Mouse (Mus musculus) lung, embryonic 16.5 days (tissue): ENCODE results near the gene Slit3. TPM values are rescaled to one million over a fixed set of nuclear protein-coding genes. Genes with fewer than 3 reads are reported as not detected.

Experiments used
- ATAC-seq: fragments of 200-750 bp; cut with Nextera tagmentation; 2 replicates; pipeline ENCODE4 v1.8.0; 2017; ENCODE audit warnings: low read depth, mild to moderate bottlenecking, moderate library complexity
- H3K27ac ChIP-seq: fragments of 300-500 bp; sonication (generic); 2 replicates; pipeline ENCODE4 v1.5.1; 2014; ENCODE audit warnings: mild to moderate bottlenecking, control low read depth, low read length
- H3K27me3 ChIP-seq: fragments of 300-500 bp; sonication (generic); 2 replicates; pipeline ENCODE4 v1.6.1; 2014; ENCODE audit warnings: low read depth, low read length, mixed read lengths; ENCODE audit not compliant: control insufficient read depth, insufficient read depth
- H3K36me3 ChIP-seq: fragments of 300-500 bp; sonication (generic); 2 replicates; pipeline ENCODE4 v1.6.1; 2014; ENCODE audit warnings: low read length; ENCODE audit not compliant: control insufficient read depth, insufficient read depth
- H3K4me1 ChIP-seq: fragments of 300-500 bp; sonication (generic); replicated peaks from 2 replicates; pipeline ENCODE4 v1.6.1; 2014; ENCODE audit warnings: low read length, mixed read lengths; ENCODE audit not compliant: control insufficient read depth, insufficient read depth
- H3K4me2 ChIP-seq: fragments of 300-500 bp; sonication (generic); 2 replicates; pipeline ENCODE4 v1.6.1; 2014; ENCODE audit warnings: low read depth, low read length, control low read depth
- H3K4me3 ChIP-seq: fragments of 300-500 bp; sonication (generic); 2 replicates; pipeline ENCODE4 v1.5.1; 2014; ENCODE audit warnings: mild to moderate bottlenecking, low read length, control low read depth
- H3K9ac ChIP-seq: fragments of 300-500 bp; sonication (generic); 2 replicates; pipeline ENCODE4 v1.6.1; 2014; ENCODE audit warnings: low read length, control low read depth
- H3K9me3 ChIP-seq: fragments of 300-500 bp; sonication (generic); 2 replicates; pipeline ENCODE4 v1.6.1; 2016; ENCODE audit warnings: low read length; ENCODE audit not compliant: control insufficient read depth
- WGBS: fragments of 180-500 bp; shearing (Covaris S2); extraction: QIAGEN DNeasy Blood & Tissue Kit; methylation state at CpG from one replicate; pipeline ENCODE4 v1.1.7; 2014; 5-methylcytosine and 5-hydroxymethylcytosine counted together
- polyA plus RNA-seq: library from polyadenylated mRNA; unstranded; fragments of >200 nt; fragmentation: Nextera tagmentation; extraction: Ambion mirVana; gene quantifications from 2 replicates; pipeline ENCODE4 v1.2.1, GENCODE M21; 2015

Gene Slit3
- polyA plus RNA-seq, 1 experiment from 2014 or later = 9.1 TPM

DNA sequence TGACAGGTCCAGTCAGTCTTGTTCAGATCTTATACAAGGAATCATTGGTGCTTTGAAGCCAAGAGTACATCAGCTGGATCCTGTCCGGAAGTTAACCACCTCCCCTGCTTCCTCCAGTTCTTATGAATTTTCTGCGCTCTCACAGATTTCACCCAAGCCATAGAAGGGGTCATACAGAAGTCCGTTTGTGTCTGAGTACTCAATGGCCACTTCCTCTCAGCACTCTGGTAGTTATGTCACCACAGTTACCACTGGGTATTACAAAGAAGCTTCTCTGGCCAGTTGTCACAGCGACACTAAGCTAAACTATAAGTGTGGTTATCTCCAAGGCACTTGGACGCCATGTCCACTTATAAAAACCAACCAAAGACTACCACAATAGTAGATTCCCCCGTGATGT lies 536.6 kb downstream of the Slit3 start:
- H3K27me3 ChIP-seq = no peaks in the 10 kb centered on the region
- 72% methylated on average over 6 of the region's 6 CpGs for WGBS

DNA sequence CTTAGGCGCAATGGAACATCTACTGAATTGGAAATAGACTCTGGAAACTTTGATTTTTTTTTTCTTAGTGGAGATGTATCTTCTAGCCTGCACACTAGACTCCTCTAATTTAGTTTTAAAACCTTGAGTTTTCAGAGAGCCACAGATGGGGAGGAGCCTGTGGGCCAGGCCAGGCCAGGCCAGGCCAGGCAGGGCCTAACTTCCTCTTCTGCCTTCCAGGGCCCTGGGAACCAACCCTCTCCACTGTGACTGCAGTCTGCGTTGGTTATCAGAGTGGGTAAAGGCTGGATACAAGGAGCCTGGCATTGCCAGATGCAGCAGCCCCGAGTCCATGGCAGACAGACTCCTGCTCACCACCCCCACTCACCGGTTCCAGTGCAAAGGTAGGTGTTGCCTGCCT lies 539.9 kb downstream of the Slit3 start:
- no peaks in the 10 kb centered on the region for H3K4me1 ChIP-seq
- 74% methylated on average over 4 of the region's 4 CpGs for WGBS
- no peak for ATAC-seq

More for the DNA sequence above, 536.6 kb downstream of the Slit3 start:
- H3K36me3 ChIP-seq = no peaks in the 10 kb centered on the region
- H3K9me3 ChIP-seq = no peaks in the 10 kb centered on the region
- H3K9ac ChIP-seq = no peak overlapping the region
- no peaks in the 10 kb centered on the region for H3K4me1 ChIP-seq
- no peak overlapping the region for H3K27ac ChIP-seq
- ATAC-seq = no peak
- no peak overlapping the region for H3K4me2 ChIP-seq
- H3K4me3 ChIP-seq = no peak overlapping the region

DNA sequence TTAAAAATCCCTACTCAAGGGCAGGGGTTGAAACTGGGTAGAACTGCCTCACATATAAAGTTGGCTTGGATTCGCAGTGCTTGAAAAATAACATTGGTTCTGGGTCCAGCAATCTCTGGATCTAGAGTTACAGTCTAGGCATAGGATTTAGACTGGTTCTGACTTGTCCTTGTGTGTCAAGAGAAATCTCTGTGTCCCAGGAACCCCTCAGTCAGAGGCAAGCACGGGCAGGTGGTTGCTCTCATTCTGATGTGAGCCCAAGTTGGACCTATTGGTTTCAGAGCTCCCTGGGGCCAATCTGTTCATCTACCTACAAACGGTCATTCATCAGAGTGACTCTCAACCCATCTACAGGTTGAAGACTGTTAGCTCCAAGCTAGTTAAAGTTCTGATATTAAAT lies 541.9 kb downstream of the Slit3 start:
- Histone ChIP-seq H3K9me3 (no peaks in the 10 kb centered on the region), H3K27me3 (no peaks in the 10 kb centered on the region), H3K27ac (no peak overlapping the region), H3K4me1 (no peaks in the 10 kb centered on the region), H3K4me3 (no peak overlapping the region), H3K4me2 (no peak overlapping the region), H3K9ac (no peak overlapping the region), H3K36me3 (no peaks in the 10 kb centered on the region)
- 84% methylated on average over 3 of the region's 3 CpGs for WGBS
- no peak for ATAC-seq

More for the DNA sequence above, 539.9 kb downstream of the Slit3 start:
- no peak overlapping the region for H3K9ac ChIP-seq
- H3K4me3 ChIP-seq = no peak overlapping the region
- no peaks in the 10 kb centered on the region for H3K36me3 ChIP-seq
- H3K9me3 ChIP-seq = no peaks in the 10 kb centered on the region
- no peaks in the 10 kb centered on the region for H3K27me3 ChIP-seq
- no peak overlapping the region for H3K27ac ChIP-seq
- H3K4me2 ChIP-seq = no peak overlapping the region

DNA sequence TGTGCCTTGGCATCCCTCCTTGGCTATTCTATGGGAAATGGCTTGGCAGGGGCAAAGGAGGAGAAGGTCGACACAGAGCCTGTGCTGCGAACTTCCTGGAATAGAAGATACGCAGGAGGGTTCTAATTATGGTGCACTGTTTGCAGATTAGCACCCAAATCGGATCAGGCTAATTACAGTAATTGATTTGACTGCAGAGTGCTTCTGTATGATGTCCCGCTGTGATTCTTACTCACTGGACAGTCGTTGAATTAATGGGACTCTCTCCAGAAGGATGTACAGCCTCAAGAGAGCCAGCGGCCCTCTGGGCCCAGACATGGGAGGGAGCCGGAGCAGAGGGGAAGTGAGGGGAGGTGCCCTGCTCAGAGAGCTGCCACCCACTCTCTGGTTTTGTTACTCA lies 542.6 kb downstream of the Slit3 start:
- H3K4me3 ChIP-seq = no peak overlapping the region
- no peaks in the 10 kb centered on the region for H3K4me1 ChIP-seq
- 59% methylated on average over 8 of the region's 8 CpGs for WGBS
- H3K27me3 ChIP-seq = no peaks in the 10 kb centered on the region
- H3K9ac ChIP-seq = no peak overlapping the region
- ATAC-seq = no peak
- H3K27ac ChIP-seq = no peak overlapping the region
- H3K36me3 ChIP-seq = no peaks in the 10 kb centered on the region
- no peaks in the 10 kb centered on the region for H3K9me3 ChIP-seq
- no peak overlapping the region for H3K4me2 ChIP-seq

DNA sequence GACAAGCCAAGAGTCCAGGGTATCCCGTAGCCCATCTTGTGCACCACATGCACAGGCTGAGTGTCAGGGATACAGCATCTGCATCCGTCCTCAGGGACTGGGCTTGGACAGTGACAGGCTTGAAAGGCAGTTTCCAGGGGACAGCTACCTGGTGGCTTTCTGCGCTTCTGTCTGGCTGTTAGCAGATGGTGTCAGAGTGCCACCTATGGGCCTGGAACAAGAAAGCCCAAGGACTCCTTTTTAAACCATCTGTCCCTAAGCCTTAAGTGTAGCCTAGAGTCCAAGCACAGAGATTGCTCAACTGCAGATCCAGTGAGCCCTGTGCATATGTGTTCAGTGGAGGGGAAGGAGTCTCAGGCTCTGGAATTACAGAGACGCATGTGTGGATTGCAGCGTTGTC lies 544.0 kb downstream of the Slit3 start:
- 0 out of 2 replicates have a peak, but pooled peaks have one; percentile 32 for ATAC-seq
- H3K27ac ChIP-seq = no peak overlapping the region

DNA sequence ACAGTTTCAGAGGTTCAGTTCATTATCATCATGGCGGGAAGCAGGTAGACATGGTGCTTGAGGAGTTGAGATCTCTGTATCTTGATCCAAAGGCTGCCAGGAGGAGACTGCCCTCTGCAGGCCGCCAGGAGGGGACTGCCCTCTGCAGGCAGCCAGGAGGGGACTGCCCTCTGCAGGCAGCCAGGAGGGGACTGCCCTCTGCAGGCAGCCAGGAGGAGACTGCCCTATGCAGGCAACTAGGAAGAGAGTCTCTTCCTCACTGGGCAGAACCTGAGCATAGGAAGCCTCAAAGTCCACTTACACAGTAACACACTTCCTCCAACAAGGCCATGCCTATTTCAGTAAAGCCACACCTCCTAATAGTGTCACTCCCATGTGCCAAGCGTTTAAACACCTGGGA lies 546.4 kb downstream of the Slit3 start:
- 42% methylated on average over 3 of the region's 3 CpGs for WGBS
- H3K36me3 ChIP-seq = no peaks in the 10 kb centered on the region
- no peak overlapping the region for H3K4me2 ChIP-seq
- no peaks in the 10 kb centered on the region for H3K4me1 ChIP-seq
- H3K27me3 ChIP-seq = no peaks in the 10 kb centered on the region
- no peak for ATAC-seq
- no peak overlapping the region for H3K27ac ChIP-seq
- H3K4me3 ChIP-seq = no peak overlapping the region
- no peaks in the 10 kb centered on the region for H3K9me3 ChIP-seq
- H3K9ac ChIP-seq = no peak overlapping the region

More for the DNA sequence above, 544.0 kb downstream of the Slit3 start:
- Histone ChIP-seq H3K9me3 (no peaks in the 10 kb centered on the region), H3K4me2 (no peak overlapping the region), H3K9ac (no peak overlapping the region), H3K4me3 (no peak overlapping the region), H3K27me3 (no peaks in the 10 kb centered on the region), H3K4me1 (no peaks in the 10 kb centered on the region), H3K36me3 (no peaks in the 10 kb centered on the region)
- WGBS = 60% methylated on average over 5 of the region's 5 CpGs

DNA sequence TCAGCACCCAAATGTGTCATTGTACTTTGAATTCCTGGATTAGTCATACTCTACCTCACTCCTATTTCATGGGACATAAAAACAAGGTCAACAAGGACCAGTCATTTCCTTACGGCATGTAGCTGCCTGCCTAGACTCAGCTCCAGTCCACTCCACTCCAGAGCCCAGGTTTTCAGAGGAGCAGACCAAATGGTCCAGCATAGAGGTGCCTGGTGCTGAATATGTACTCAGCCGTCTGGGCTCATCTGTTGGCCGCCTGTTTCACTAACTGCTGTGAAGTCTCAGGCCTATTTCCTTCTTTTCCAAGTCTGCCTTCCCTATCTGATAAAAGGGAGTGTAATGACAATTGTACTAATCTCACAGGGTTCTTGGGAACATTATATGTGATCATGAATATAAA lies 547.1 kb downstream of the Slit3 start:
- H3K9me3 ChIP-seq = no peaks in the 10 kb centered on the region
- no peak overlapping the region for H3K4me3 ChIP-seq
- no peaks in the 10 kb centered on the region for H3K27me3 ChIP-seq
- no peak for ATAC-seq
- no peak overlapping the region for H3K4me2 ChIP-seq
- H3K9ac ChIP-seq = no peak overlapping the region
- no peak overlapping the region for H3K27ac ChIP-seq
- H3K4me1 ChIP-seq = no peaks in the 10 kb centered on the region
- WGBS = 39% methylated on average over 3 of the region's 3 CpGs
- no peaks in the 10 kb centered on the region for H3K36me3 ChIP-seq

DNA sequence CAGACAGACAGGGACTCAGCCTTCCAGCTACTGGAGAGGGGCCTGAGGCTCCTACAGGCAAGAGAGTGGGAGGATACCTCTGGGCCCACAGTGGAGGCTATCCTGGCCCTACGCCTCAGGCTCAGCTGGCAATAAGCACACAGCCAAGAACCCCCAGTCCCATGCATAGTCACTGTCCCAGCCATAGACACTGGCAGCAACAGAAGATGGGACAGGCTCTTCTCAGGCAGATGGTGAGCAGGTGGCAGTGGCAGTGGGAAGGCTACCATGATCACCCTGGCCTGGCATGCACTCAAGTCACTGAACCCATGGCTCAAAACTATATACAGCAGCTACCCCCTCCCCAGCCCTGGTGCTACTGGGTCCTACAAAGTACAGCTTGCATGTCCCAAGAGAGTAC lies 547.7 kb downstream of the Slit3 start:
- ATAC-seq = no peak

DNA sequence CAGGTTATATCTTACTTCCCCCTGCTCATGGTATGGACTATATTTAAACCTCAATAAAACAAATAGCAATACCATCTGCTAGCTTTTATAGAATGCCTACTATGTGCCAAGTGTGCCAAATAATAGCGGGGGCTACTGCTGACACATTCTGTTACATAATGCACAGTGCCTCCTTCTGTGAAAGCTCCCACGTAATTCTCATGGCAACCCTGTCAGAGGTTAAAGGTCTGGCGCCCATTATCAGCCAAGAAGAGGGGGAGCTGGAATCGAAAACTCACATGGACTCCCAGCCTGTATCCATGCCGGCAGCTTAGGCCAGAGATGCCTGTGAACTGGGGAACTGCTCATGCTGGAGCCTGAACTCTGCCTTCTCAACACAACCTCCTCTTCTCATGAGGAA lies 548.5 kb downstream of the Slit3 start:
- no peak for ATAC-seq
- Histone ChIP-seq H3K4me2 (no peak overlapping the region), H3K4me3 (no peak overlapping the region), H3K27ac (no peak overlapping the region), H3K27me3 (no peaks in the 10 kb centered on the region), H3K9ac (no peak overlapping the region), H3K4me1 (no peaks in the 10 kb centered on the region), H3K36me3 (no peaks in the 10 kb centered on the region), H3K9me3 (no peaks in the 10 kb centered on the region)
- 69% methylated on average over 5 of the region's 5 CpGs for WGBS

More for the DNA sequence above, 547.7 kb downstream of the Slit3 start:
- Histone ChIP-seq H3K36me3 (no peaks in the 10 kb centered on the region), H3K9me3 (no peaks in the 10 kb centered on the region), H3K4me1 (no peaks in the 10 kb centered on the region), H3K9ac (no peak overlapping the region), H3K27ac (no peak overlapping the region), H3K4me2 (no peak overlapping the region), H3K27me3 (no peaks in the 10 kb centered on the region), H3K4me3 (no peak overlapping the region)
- 79% methylated on average over 1 of the region's 1 CpGs for WGBS

DNA sequence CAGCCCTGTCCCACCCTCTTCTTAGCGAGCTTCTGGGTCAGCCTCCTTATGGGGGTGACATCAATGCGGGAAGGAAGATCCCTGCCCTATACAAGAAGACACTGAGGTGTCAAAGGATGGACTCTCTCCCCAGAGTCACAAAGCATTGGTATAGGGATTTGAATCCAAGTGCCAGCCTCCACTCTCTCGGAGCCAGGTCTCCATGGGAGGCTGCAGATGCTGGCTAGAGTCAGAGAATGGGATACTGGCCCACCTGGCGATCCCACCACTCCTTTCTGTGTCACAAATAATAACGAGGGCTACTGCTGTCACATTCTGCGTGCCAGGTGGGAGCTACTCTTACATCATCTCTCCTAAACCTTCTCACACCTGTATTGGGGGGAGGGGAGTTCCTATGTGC lies 549.2 kb downstream of the Slit3 start:
- no peaks in the 10 kb centered on the region for H3K9me3 ChIP-seq
- WGBS = 76% methylated on average over 6 of the region's 6 CpGs

More for the DNA sequence above, 549.2 kb downstream of the Slit3 start:
- Histone ChIP-seq H3K4me1 (no peaks in the 10 kb centered on the region), H3K9ac (no peak overlapping the region), H3K27me3 (no peaks in the 10 kb centered on the region), H3K4me3 (no peak overlapping the region), H3K27ac (no peak overlapping the region), H3K36me3 (no peaks in the 10 kb centered on the region), H3K4me2 (no peak overlapping the region)
- no peak for ATAC-seq
